Mouse (Mus musculus): Measurements from ENCODE around the gene Gm498. TPM values are rescaled to one million over a fixed set of nuclear protein-coding genes. Genes with fewer than 3 reads are reported as not detected.

Gene Gm498
- polyA plus RNA-seq, 1 experiment = not detected

DNA sequence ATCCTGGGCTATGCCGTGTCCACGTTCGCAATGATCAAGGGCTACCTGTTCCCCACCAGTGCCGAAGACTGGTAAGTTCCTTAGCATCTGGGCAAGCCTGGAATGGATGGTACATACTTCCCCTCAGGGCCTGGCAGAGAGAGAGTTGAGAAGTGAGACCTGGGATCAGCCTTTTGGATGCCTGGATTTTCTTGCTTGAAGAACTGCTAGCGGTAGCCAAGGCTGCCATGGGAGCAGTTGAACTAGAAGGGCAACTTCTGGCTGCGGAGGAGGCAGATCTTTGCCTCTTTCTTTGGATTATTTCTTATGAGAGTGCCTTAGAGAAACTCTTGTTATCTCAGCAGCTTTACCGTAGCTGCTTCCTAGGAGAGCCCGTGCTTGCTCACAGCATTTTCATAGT, 25.3 kb upstream of the Gm498 start:
- H3K4me1 ChIP-seq (ENCODE audit: control insufficient read depth, insufficient read depth, low read length) = no peaks in the 10 kb centered on the region; the same call in 1 of the 2 replicates
- 97% methylated on average over 8 of the region's 8 CpGs for WGBS
- H3K27ac ChIP-seq (ENCODE audit: insufficient read depth, low read length) = no peak overlapping the region
- H3K4me3 ChIP-seq (replicated peaks; ENCODE audit: insufficient read depth, low read depth, low read length) = no peak overlapping the region
- no peak for DNase-seq
- no peaks in the 10 kb centered on the region for H3K27me3 ChIP-seq (ENCODE audit: control insufficient read depth, insufficient read depth, low read length)
- TF ChIP-seq POLR2A (IDR thresholded peaks at IDR 0.05; ENCODE audit: borderline replicate concordance, insufficient read depth, low read length) (no peak), CTCF (IDR thresholded peaks at IDR 0.05; ENCODE audit: borderline replicate concordance, insufficient read depth, low read depth, low read length) (no peak)

DNA sequence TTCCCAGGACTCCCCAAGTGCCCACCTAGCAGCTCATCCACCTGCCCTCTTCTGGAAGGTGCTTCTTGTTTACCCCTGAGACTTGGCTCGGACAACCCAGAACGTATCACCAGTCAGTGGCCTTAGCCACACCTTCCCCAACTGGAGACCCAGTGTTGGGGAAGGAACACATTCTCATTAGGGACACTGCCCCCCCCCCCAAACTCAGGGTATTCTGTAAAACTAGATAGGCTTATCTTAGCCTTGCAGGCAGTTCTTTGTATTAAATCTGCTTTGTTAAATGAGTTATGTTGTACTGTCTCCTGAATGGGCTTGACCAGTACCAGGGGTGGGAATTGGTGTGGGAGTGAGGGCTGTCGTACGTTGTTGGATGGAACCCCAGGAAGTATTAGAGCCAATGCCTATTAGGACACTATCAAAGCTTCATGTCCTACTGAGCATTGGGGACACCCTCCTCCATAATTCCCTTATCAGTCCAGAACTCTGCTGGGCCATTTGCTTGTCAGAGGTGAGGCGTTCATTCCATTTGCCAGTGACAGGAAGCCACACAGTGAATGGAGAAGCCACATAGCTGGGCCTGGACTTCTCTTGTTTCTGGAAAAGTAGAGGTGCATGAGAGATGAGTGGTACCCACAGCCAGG, 18.4 kb upstream of the Gm498 start:
- WGBS = 93% methylated on average over 5 of the region's 5 CpGs
- no peak for TF ChIP-seq POLR2A (IDR thresholded peaks at IDR 0.05; ENCODE audit: borderline replicate concordance, insufficient read depth, low read length)
- no peak for TF ChIP-seq CTCF (IDR thresholded peaks at IDR 0.05; ENCODE audit: borderline replicate concordance, insufficient read depth, low read depth, low read length)
- DNase-seq = no peak
- no peak overlapping the region for H3K4me3 ChIP-seq (replicated peaks; ENCODE audit: insufficient read depth, low read depth, low read length)
- no peak overlapping the region for H3K27ac ChIP-seq (ENCODE audit: insufficient read depth, low read length)
- no peaks in the 10 kb centered on the region for H3K27me3 ChIP-seq (ENCODE audit: control insufficient read depth, insufficient read depth, low read length)
- H3K4me1 ChIP-seq (ENCODE audit: control insufficient read depth, insufficient read depth, low read length) = no peaks in the 10 kb centered on the region

DNA sequence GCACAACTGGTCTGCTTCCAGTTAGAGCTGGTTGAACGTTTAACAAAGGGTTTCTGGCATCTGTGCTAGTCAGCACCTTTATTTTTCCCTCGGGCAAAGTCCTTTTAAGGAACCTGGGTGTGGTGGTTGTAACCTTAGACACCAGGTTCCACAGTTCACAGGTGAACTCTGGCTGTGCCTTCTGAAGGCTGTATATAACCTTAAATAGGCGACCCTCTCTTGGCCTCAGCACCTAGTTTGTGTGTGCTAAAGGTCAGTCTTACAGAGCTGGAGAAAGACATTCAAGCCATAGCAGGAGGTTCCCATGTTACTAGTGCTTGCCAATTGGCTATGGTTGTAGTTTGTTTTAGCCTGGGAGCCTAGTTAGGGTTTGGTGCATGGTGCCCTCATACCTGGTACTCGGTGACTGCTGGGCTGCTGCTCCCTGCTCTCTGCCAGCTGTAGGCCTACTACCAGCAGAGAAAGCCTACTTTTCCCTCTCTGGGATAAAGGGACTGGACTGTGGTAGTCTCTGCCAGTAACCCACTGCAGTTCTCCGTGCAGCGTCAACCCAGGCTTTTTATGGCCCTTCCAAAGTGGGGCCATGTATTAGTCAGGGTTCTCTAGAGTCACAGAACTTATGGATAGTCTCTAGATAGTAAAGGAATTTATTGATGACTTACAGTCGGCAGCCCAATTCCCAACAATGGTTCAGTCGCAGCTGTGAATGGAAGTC, 17.7 kb upstream of the Gm498 start:
- no peak for TF ChIP-seq CTCF (IDR thresholded peaks at IDR 0.05; ENCODE audit: borderline replicate concordance, insufficient read depth, low read depth, low read length)
- no peak for TF ChIP-seq POLR2A (IDR thresholded peaks at IDR 0.05; ENCODE audit: borderline replicate concordance, insufficient read depth, low read length)
- WGBS = 95% methylated on average over 7 of the region's 8 CpGs
- Histone ChIP-seq H3K4me3 (replicated peaks; ENCODE audit: insufficient read depth, low read depth, low read length) (no peak overlapping the region), H3K4me1 (ENCODE audit: control insufficient read depth, insufficient read depth, low read length) (no peaks in the 10 kb centered on the region), H3K27me3 (ENCODE audit: control insufficient read depth, insufficient read depth, low read length) (no peaks in the 10 kb centered on the region), H3K27ac (ENCODE audit: insufficient read depth, low read length) (no peak overlapping the region)
- no peak for DNase-seq

GRCm38 (mm10) chr7:143868874-143869273, 2.2 kb downstream of the Gm498 start:
- DNase-seq = no peak
- WGBS = 78% methylated on average over 4 of the region's 4 CpGs
- no peaks in the 10 kb centered on the region for H3K4me1 ChIP-seq (ENCODE audit: control insufficient read depth, insufficient read depth, low read length)
- no peak overlapping the region for H3K27ac ChIP-seq (ENCODE audit: insufficient read depth, low read length)
- TF ChIP-seq CTCF (IDR thresholded peaks at IDR 0.05; ENCODE audit: borderline replicate concordance, insufficient read depth, low read depth, low read length) (no peak), POLR2A (IDR thresholded peaks at IDR 0.05; ENCODE audit: borderline replicate concordance, insufficient read depth, low read length) (no peak)
- no peaks in the 10 kb centered on the region for H3K27me3 ChIP-seq (ENCODE audit: control insufficient read depth, insufficient read depth, low read length)
- no peak overlapping the region for H3K4me3 ChIP-seq (replicated peaks; ENCODE audit: insufficient read depth, low read depth, low read length)

DNA sequence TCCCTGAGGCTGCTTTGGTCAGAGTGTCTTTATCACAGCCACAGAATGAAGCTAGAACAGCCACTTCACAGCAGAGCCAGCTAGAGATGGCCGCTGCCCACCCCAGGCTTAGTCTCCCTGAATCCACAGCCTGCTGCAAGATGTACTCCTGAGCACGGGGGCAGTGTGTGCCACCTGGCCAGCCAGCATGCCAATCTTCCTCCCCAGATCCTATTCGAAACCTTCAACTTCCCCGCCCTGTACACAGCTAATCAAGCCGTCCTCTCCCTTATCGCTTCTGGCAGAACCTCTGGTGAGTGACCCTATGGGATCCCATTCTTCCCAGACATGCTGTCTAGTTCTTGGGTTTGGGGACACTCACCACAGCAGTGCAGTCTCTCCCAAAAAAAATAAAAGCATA, 17.1 kb downstream of the Gm498 start:
- TF ChIP-seq CTCF (IDR thresholded peaks at IDR 0.05; ENCODE audit: borderline replicate concordance, insufficient read depth, low read depth, low read length) (no peak), POLR2A (IDR thresholded peaks at IDR 0.05; ENCODE audit: borderline replicate concordance, insufficient read depth, low read length) (no peak)
- WGBS = 67% methylated on average over 6 of the region's 6 CpGs
- Histone ChIP-seq H3K4me3 (replicated peaks; ENCODE audit: insufficient read depth, low read depth, low read length) (no peak overlapping the region), H3K4me1 (ENCODE audit: control insufficient read depth, insufficient read depth, low read length) (no peaks in the 10 kb centered on the region), H3K27ac (ENCODE audit: insufficient read depth, low read length) (no peak overlapping the region), H3K27me3 (ENCODE audit: control insufficient read depth, insufficient read depth, low read length) (no peaks in the 10 kb centered on the region)
- no peak for DNase-seq

DNA sequence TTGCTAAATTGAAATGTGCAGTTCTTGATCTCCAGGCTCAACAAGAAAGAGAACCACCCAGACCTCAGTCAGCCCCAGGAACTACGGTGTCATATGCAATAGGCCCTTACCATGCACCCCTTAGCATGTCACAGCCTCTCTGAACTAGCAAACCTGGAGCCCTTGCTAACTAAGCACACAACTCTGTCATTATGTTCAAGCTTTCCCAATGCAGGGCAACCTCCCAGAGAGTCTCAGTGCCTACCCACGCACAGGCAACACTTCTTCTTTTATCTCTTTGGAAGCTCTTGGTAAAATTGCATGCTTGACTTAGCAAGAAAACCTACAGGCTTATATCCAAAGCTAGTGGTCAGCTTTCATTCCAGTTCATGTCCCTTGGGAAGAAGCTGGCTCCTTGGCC, 24.5 kb downstream of the Gm498 start:
- Histone ChIP-seq H3K27me3 (ENCODE audit: control insufficient read depth, insufficient read depth, low read length) (no peaks in the 10 kb centered on the region), H3K4me1 (ENCODE audit: control insufficient read depth, insufficient read depth, low read length) (no peaks in the 10 kb centered on the region), H3K27ac (ENCODE audit: insufficient read depth, low read length) (no peak overlapping the region), H3K4me3 (replicated peaks; ENCODE audit: insufficient read depth, low read depth, low read length) (no peak overlapping the region)
- WGBS = 57% methylated on average over 2 of the region's 2 CpGs
- DNase-seq = no peak
- TF ChIP-seq POLR2A (IDR thresholded peaks at IDR 0.05; ENCODE audit: borderline replicate concordance, insufficient read depth, low read length) (no peak), CTCF (IDR thresholded peaks at IDR 0.05; ENCODE audit: borderline replicate concordance, insufficient read depth, low read depth, low read length) (no peak)

GRCm38 (mm10) chr7:143892361-143892760, 25.7 kb downstream of the Gm498 start:
- no peaks in the 10 kb centered on the region for H3K4me1 ChIP-seq (ENCODE audit: control insufficient read depth, insufficient read depth, low read length)
- H3K4me3 ChIP-seq (replicated peaks; ENCODE audit: insufficient read depth, low read depth, low read length) = no peak overlapping the region
- H3K27me3 ChIP-seq (ENCODE audit: control insufficient read depth, insufficient read depth, low read length) = no peaks in the 10 kb centered on the region
- no peak overlapping the region for H3K27ac ChIP-seq (ENCODE audit: insufficient read depth, low read length)
- WGBS = 62% methylated on average over 2 of the region's 2 CpGs
- TF ChIP-seq POLR2A (IDR thresholded peaks at IDR 0.05; ENCODE audit: borderline replicate concordance, insufficient read depth, low read length) (no peak), CTCF (IDR thresholded peaks at IDR 0.05; ENCODE audit: borderline replicate concordance, insufficient read depth, low read depth, low read length) (no peak)
- no peak for DNase-seq

GRCm38 (mm10) chr7:143900667-143901066, 34.0 kb downstream of the Gm498 start:
- peak; percentile 16; the same call in 1 of the 2 replicates for TF ChIP-seq CTCF (IDR thresholded peaks at IDR 0.05; ENCODE audit: borderline replicate concordance, insufficient read depth, low read depth, low read length)
- no peak for TF ChIP-seq POLR2A (IDR thresholded peaks at IDR 0.05; ENCODE audit: borderline replicate concordance, insufficient read depth, low read length)
- Histone ChIP-seq H3K4me1 (ENCODE audit: control insufficient read depth, insufficient read depth, low read length) (no peaks in the 10 kb centered on the region), H3K27ac (ENCODE audit: insufficient read depth, low read length) (no peak overlapping the region), H3K27me3 (ENCODE audit: control insufficient read depth, insufficient read depth, low read length) (no peaks in the 10 kb centered on the region), H3K4me3 (replicated peaks; ENCODE audit: insufficient read depth, low read depth, low read length) (no peak overlapping the region)
- WGBS = 35% methylated on average over 2 of the region's 2 CpGs
- peak in 1 of 2 experiments; percentile 25 for DNase-seq
